Mouse (Mus musculus) lung, adult 2 months (tissue): ENCODE results near the gene Npdc1. TPM values are rescaled to one million over a fixed set of nuclear protein-coding genes. Genes with fewer than 3 reads are reported as not detected.

Experiments used
- DNase-seq: peaks from one replicate; pipeline ENCODE4 v3.0.0; 2022
- H3K4me1 ChIP-seq: fragments of 200-500 bp; 2 replicates; pipeline ENCODE4 v1.6.1; 2011; ENCODE audit warnings: low read length; ENCODE audit not compliant: control insufficient read depth, insufficient read depth
- H3K4me3 ChIP-seq: fragments of 200-500 bp; replicated peaks from 2 replicates; pipeline ENCODE3; 2011; ENCODE audit warnings: low read depth, mild to moderate bottlenecking, control low read depth, low read length; ENCODE audit errors: extremely low read depth
- CTCF ChIP-seq: fragments of 200-500 bp; IDR thresholded peaks from 2 replicates; pipeline ENCODE4 v1.5.1; 2011; ENCODE audit warnings: mild to moderate bottlenecking, low read length, control low read depth; ENCODE audit not compliant: insufficient read depth
- POLR2A ChIP-seq: fragments of 200-500 bp; IDR thresholded peaks from 2 replicates; pipeline ENCODE4 v1.6.1; 2011; ENCODE audit warnings: low read depth, mild to moderate bottlenecking, control low read depth, low read length, borderline replicate concordance; ENCODE audit errors: extremely low read depth
- whole genome bisulfite sequencing: fragments of 180-500 bp; shearing (Covaris S2); methylation state at CpG from one replicate; pipeline ENCODE4 v1.1.7; 2018; 5-methylcytosine and 5-hydroxymethylcytosine counted together
- polyA plus RNA-seq: library from polyadenylated mRNA; depleted of rRNA; stranded (reverse); fragments of >200 nt; gene quantifications from 2 replicates; pipeline ENCODE4 v1.2.3, GENCODE M21; 2012; rRNA removed

Npdc1 gene
- polyA plus RNA-seq, 1 experiment, result 166 TPM

- no peak overlapping the region for H3K4me3 ChIP-seq
- no peak for DNase-seq
- TF ChIP-seq CTCF (no peak), POLR2A (no peak)
- no peaks in the 10 kb centered on the region for H3K4me1 ChIP-seq
- WGBS, result 91% methylated on average over 10 of the region's 10 CpGs
These were observed 37.2 kb downstream of the Npdc1 start for GRCm38 (mm10) chr2:25436286-25436820.

GRCm38 (mm10) chr2:25441067-25441466 is 41.9 kb downstream of the Npdc1 start:
- Histone ChIP-seq H3K4me3 (no peak overlapping the region), H3K4me1 (no peaks in the 10 kb centered on the region)
- no peak for TF ChIP-seq POLR2A
- TF ChIP-seq CTCF, result no peak
- 85% methylated on average over 20 of the region's 20 CpGs for WGBS
- DNase-seq, result no peak

DNA sequence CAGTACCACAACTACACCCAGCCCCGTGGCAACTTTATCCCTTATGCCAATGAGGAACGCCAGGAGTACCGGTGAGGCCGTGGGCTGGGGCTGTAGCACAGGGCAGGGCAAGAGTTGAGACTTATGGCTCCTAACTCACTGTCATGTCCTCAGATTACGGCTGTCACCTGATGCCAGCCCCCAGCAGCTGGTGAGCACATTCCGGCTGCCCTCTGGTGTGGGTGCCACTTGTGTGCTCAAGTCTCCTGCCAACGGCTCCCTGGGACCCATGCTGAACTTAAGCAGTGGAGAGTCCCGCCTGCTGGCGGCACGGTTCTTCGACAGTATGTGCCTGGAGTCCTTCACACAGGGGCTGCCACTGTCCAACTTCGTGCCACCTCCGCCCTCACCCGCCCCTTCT is 43.5 kb downstream of the Npdc1 start:
- WGBS, result 87% methylated on average over 14 of the region's 14 CpGs
- Histone ChIP-seq H3K4me3 (no peak overlapping the region), H3K4me1 (no peaks in the 10 kb centered on the region)
- no peak for TF ChIP-seq POLR2A
- TF ChIP-seq CTCF, result no peak
- no peak for DNase-seq

GRCm38 (mm10) chr2:25450853-25451647 is 51.9 kb downstream of the Npdc1 start:
- WGBS, result 63% methylated on average over 8 of the region's 8 CpGs
- no peak for DNase-seq
- TF ChIP-seq POLR2A (no peak), CTCF (no peak)

DNA sequence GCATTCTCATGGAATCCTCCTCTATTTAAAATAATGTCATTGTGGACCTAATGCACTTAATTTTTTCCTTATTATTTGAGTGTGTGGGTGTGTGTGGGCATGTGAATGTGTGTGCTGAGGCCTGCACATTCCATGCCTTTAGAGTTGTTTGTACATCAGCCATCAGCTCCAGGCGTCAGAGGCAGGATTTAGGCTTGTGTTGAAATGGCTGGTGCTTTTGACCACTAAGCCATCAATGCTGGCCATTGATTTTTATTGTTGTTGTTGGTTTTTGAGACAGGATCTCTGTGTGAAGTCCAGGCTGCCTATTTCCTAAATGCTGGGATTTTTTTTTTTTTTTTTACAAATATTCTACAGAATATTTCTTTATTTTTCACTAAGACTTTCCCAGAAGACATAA is 53.8 kb downstream of the Npdc1 start:
- 42% methylated on average over 1 of the region's 1 CpGs for WGBS
- Histone ChIP-seq H3K4me3 (no peak overlapping the region), H3K4me1 (no peaks in the 10 kb centered on the region; the same call in 1 of the 2 replicates)
- TF ChIP-seq CTCF (no peak), POLR2A (no peak)
- DNase-seq, result no peak

More at GRCm38 (mm10) chr2:25450853-25451647, 51.9 kb downstream of the Npdc1 start:
- Histone ChIP-seq H3K4me1 (no peaks in the 10 kb centered on the region), H3K4me3 (no peak overlapping the region)

GRCm38 (mm10) chr2:25456205-25456953 is 57.2 kb downstream of the Npdc1 start, which contains the start of gene Clic3:
Clic3 (plus strand) TSS chr2:25456838.
- peak; percentile 77 for DNase-seq
- Histone ChIP-seq H3K4me3 (peak within 1 kb of the TSS; percentile 50), H3K4me1 (peaks cover 8% of the 10 kb centered on the region)
- TF ChIP-seq POLR2A (peak; percentile 80; the same call in 1 of the 2 replicates), CTCF (no peak)
- WGBS, result 44% methylated on average over 14 of the region's 14 CpGs

- Histone ChIP-seq H3K4me3 (peak overlapping the region; percentile 50), H3K4me1 (peaks cover 9% of the 10 kb centered on the region)
- 60% methylated on average over 9 of the region's 9 CpGs for WGBS
- TF ChIP-seq POLR2A (peak; percentile 75; the same call in 1 of the 2 replicates), CTCF (no peak)
- peak; percentile 75 for DNase-seq
These were observed 58.1 kb downstream of the Npdc1 start for GRCm38 (mm10) chr2:25457022-25457896.

DNA sequence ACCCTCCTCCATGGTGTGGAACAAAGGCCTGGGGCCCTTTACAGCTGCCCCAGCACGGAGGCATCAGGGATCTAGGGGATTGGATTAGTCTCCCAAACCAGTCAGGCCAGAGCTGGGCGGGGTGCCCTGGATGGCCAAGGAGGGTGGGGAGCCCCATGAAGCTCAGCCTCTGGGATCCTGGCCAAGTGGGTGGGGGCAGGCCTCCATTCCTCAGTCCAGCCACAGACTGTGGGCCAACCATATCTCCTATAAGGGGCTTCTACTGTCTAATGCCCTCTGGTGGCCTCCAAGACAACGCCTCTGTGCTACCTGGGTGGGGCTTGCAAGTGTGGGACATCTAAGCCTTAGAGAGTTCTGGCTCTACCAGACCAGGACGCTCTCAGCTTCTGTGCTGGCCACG is 59.8 kb downstream of the Npdc1 start:
- no peak; the same call in 1 of the 2 replicates for TF ChIP-seq POLR2A
- 0 out of 2 replicates have a peak, but pooled peaks have one; percentile 6 for TF ChIP-seq CTCF
- Histone ChIP-seq H3K4me1 (peaks cover 9% of the 10 kb centered on the region), H3K4me3 (no peak overlapping the region)
- peak; percentile 64 for DNase-seq
- 53% methylated on average over 5 of the region's 5 CpGs for WGBS

Other genes starting within 250 kb of the Npdc1 start
- 46.0 and 69.2 TPM in 2 replicates for gene Nrarp, start 218.6 kb upstream of the Npdc1 start, polyA plus RNA-seq
- 52.8 and 54.9 TPM in 2 replicates for gene Tor4a, start 202.5 kb upstream of the Npdc1 start, polyA plus RNA-seq
- 58.0 and 94.5 TPM in 2 replicates for gene Nelfb, start 187.9 kb upstream of the Npdc1 start, polyA plus RNA-seq
- not detected in 2 replicates for gene Stpg3, start 184.7 kb upstream of the Npdc1 start, polyA plus RNA-seq
- 0.17 TPM in 1 of 2 replicates, not detected in the other for gene Fam166a, start 180.6 kb upstream of the Npdc1 start, polyA plus RNA-seq
- gene Tubb4b, start 174.6 kb upstream of the Npdc1 start, polyA plus RNA-seq, result 490 and 623 TPM in 2 replicates
- gene Slc34a3, start 165.0 kb upstream of the Npdc1 start, polyA plus RNA-seq, result not detected in 2 replicates
- gene Rnf224, start 162.6 kb upstream of the Npdc1 start, polyA plus RNA-seq, result 0.76 TPM in 1 of 2 replicates, not detected in the other
- gene Rnf208, start 157.1 kb upstream of the Npdc1 start, polyA plus RNA-seq, result 14.1 and 28.6 TPM in 2 replicates
- gene Cysrt1, start 156.9 kb upstream of the Npdc1 start, polyA plus RNA-seq, result 120 TPM in 1 of 2 replicates, not detected in the other
- 15.0 and 20.9 TPM in 2 replicates for gene AL732309.1, start 152.5 kb upstream of the Npdc1 start, polyA plus RNA-seq
- gene Tmem203, start 143.9 kb upstream of the Npdc1 start, polyA plus RNA-seq, result 53.5 and 54.5 TPM in 2 replicates
- 17.4 and 24.3 TPM in 2 replicates for gene Tprn, start 136.7 kb upstream of the Npdc1 start, polyA plus RNA-seq
- 41.6 and 49.5 TPM in 2 replicates for gene Ssna1, start 126.9 kb upstream of the Npdc1 start, polyA plus RNA-seq
- 82.1 and 133 TPM in 2 replicates for gene Anapc2, start 126.9 kb upstream of the Npdc1 start, polyA plus RNA-seq
- 0.40 TPM in 1 of 2 replicates, not detected in the other for gene Tmem210, start 111.2 kb upstream of the Npdc1 start, polyA plus RNA-seq
- 52.8 and 59.6 TPM in 2 replicates for gene Lrrc26, start 109.4 kb upstream of the Npdc1 start, polyA plus RNA-seq
- 0.46 and 0.52 TPM in 2 replicates for gene Grin1, start 80.2 kb upstream of the Npdc1 start, polyA plus RNA-seq
- gene Man1b1, start 67.0 kb upstream of the Npdc1 start, polyA plus RNA-seq, result 14.4 and 18.1 TPM in 2 replicates
- 33.6 and 36.4 TPM in 2 replicates for gene Dpp7, start 43.0 kb upstream of the Npdc1 start, polyA plus RNA-seq
- 59.5 and 65.3 TPM in 2 replicates for gene Uap1l1, start 33.7 kb upstream of the Npdc1 start, polyA plus RNA-seq
- 5.5 and 6.3 TPM in 2 replicates for gene Sapcd2, start 27.0 kb upstream of the Npdc1 start, polyA plus RNA-seq
- gene Entpd2, start 3.5 kb upstream of the Npdc1 start, polyA plus RNA-seq, result 18.4 and 18.6 TPM in 2 replicates
- gene Fut7, start 23.9 kb downstream of the Npdc1 start, polyA plus RNA-seq, result 2.1 and 3.0 TPM in 2 replicates
- 52.4 and 61.5 TPM in 2 replicates for gene Abca2, start 29.4 kb downstream of the Npdc1 start, polyA plus RNA-seq
- gene Clic3, start 57.5 kb downstream of the Npdc1 start, polyA plus RNA-seq, result 1,602 and 1,847 TPM in 2 replicates
- 74.6 and 76.0 TPM in 2 replicates for gene Paxx, start 61.7 kb downstream of the Npdc1 start, polyA plus RNA-seq
- gene Ptgds, start 70.7 kb downstream of the Npdc1 start, polyA plus RNA-seq, result 0.62 and 0.80 TPM in 2 replicates
- gene Lcn12, start 94.6 kb downstream of the Npdc1 start, polyA plus RNA-seq, result not detected in 2 replicates
- gene Fbxw5, start 101.4 kb downstream of the Npdc1 start, polyA plus RNA-seq, result 23.1 and 37.4 TPM in 2 replicates
- 2.5 and 2.7 TPM in 2 replicates for gene C8g, start 102.4 kb downstream of the Npdc1 start, polyA plus RNA-seq
- 13.8 and 16.2 TPM in 2 replicates for gene Traf2, start 147.6 kb downstream of the Npdc1 start, polyA plus RNA-seq
- gene Edf1, start 158.5 kb downstream of the Npdc1 start, polyA plus RNA-seq, result 94.0 and 106 TPM in 2 replicates
- gene Mamdc4, start 175.5 kb downstream of the Npdc1 start, polyA plus RNA-seq, result 10.2 and 11.5 TPM in 2 replicates
- gene Phpt1, start 175.9 kb downstream of the Npdc1 start, polyA plus RNA-seq, result 32.7 and 59.6 TPM in 2 replicates
- 0.31 and 0.34 TPM in 2 replicates for gene Ajm1, start 182.4 kb downstream of the Npdc1 start, polyA plus RNA-seq
- 53.4 and 62.2 TPM in 2 replicates for gene Rabl6, start 209.2 kb downstream of the Npdc1 start, polyA plus RNA-seq
- not detected in 2 replicates for gene Ccdc183, start 218.3 kb downstream of the Npdc1 start, polyA plus RNA-seq
- 15.0 and 17.0 TPM in 2 replicates for gene Tmem141, start 222.7 kb downstream of the Npdc1 start, polyA plus RNA-seq
- 3.5 and 8.2 TPM in 2 replicates for gene Fcna, start 228.7 kb downstream of the Npdc1 start, polyA plus RNA-seq